18 mouse cellular contexts compared by ENCODE assay signal in the genomic region with DNA sequence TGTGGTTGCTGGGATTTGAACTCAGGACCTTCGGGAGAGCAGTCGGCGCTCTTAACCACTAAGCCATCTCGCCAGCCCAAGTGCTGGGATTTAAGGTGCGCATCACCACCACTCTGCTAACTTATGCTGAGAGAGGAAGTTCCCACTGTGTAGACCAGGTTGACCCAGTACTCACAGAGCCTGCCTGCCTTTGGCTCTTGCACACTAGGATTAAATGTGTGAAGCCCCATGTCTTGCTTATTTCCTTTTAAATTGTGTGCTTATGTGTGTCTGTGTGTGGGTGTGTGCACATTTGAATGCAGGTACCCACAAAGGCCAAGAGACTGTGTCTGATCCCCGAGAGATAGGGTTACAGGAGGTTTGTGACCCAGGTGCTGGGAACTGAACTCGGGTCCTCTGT. TPM values are rescaled to one million over a fixed set of nuclear protein-coding genes. Genes with fewer than 3 reads are reported as not detected.
DNase-seq lines count a peak whose midpoint lies in the region; TF ChIP-seq lines count a peak whose summit lies in the region.
"Had no signal": no experiment of that assay in that cellular context is flagged by ENCODE, and none has a peak within 500 bp of the region (broad histone marks: within the 10 kb centered on the region; RNA-seq: fewer than 3 reads in every experiment).

No protein-coding gene starts in this region.

- TF ChIP-seq CTCF in cerebellum, adult 2 months (IDR thresholded peaks at IDR 0.05; ENCODE audit: borderline replicate concordance, insufficient read depth, low read depth, low read length), result no peak
- TF ChIP-seq CTCF in E14TG2a.4 (conservative IDR thresholded peaks at IDR 0.05; ENCODE audit: low read length), result no peak

- H3K4me1 ChIP-seq in cerebellum, adult 2 months (ENCODE audit: control insufficient read depth, insufficient read depth, low read length), result peaks cover 27% of the 10 kb centered on the region
- peaks cover 88% of the 10 kb centered on the region for H3K4me1 ChIP-seq in E14TG2a.4 (replicated peaks; ENCODE audit: low read depth, low read length)

- intact Hi-C loops in heart, postnatal 25 days (cut with DNase I), result loop anchor here (5.0 kb wide), 1 partner anchor 94 kb away; the partner anchor contains the start of gene Ahdc1

- TF ChIP-seq POLR2A in cerebellum, adult 2 months (IDR thresholded peaks at IDR 0.05; ENCODE audit: borderline replicate concordance, insufficient read depth, low read length), result no peak

- no peaks in the 10 kb centered on the region for H3K27me3 ChIP-seq in cerebellum, adult 2 months (ENCODE audit: control insufficient read depth, insufficient read depth, low read length)
- H3K27me3 ChIP-seq in E14TG2a.4 (ENCODE audit: insufficient read depth, low read length), result no peaks in the 10 kb centered on the region
- H3K27me3 ChIP-seq: embryonic facial prominence, embryonic 12.5 days; embryonic facial prominence, embryonic 15.5 days; hindbrain, embryonic 15.5 days had no signal

- H3K9me3 ChIP-seq in E14TG2a.4 (ENCODE audit: low read length), result no peaks in the 10 kb centered on the region
- H3K9me3 ChIP-seq: embryonic facial prominence, embryonic 12.5 days; embryonic facial prominence, embryonic 15.5 days; hindbrain, embryonic 15.5 days had no signal

- WGBS in cerebellum, adult 2 months, result 94% methylated on average over 7 of the region's 7 CpGs

- 0 out of 2 replicates have a peak overlapping the region, but pooled peaks have one; percentile 20 for H3K27ac ChIP-seq in cerebellum, adult 2 months (ENCODE audit: insufficient read depth, low read length)
- H3K27ac ChIP-seq: embryonic facial prominence, embryonic 12.5 days; hindbrain, embryonic 15.5 days had no signal

- H3K36me3 ChIP-seq in E14TG2a.4 (ENCODE audit: insufficient read depth, low read length), result no peaks in the 10 kb centered on the region
- H3K36me3 ChIP-seq: embryonic facial prominence, embryonic 12.5 days; embryonic facial prominence, embryonic 15.5 days; hindbrain, embryonic 15.5 days had no signal

- no peak for DNase-seq in cerebellum, adult 2 months
- no peak for DNase-seq in cerebellum, adult 8-10 months
- peak; percentile 90 for DNase-seq in heart, adult 11 months
- no peak for DNase-seq in heart, postnatal 25 days (ENCODE audit: low spot score)
- DNase-seq in adrenal gland, adult 8-10 months, result no peak
- DNase-seq: adrenal gland, adult 2 months; adrenal gland, postnatal 25 days; cerebellum, adult 11-12 months; cerebellum, adult 9-11 months; cerebellum, postnatal 25 days; forebrain, postnatal 0 days; gastrocnemius, postnatal 14 days; heart, postnatal 4 days; kidney, adult 2 months had no signal

- no peak overlapping the region for H3K4me3 ChIP-seq in cerebellum, adult 2 months (replicated peaks; ENCODE audit: insufficient read depth, low read depth, low read length)
- H3K4me3 ChIP-seq in E14TG2a.4 (replicated peaks; ENCODE audit: low read length), result 0 out of 2 replicates have a peak overlapping the region, but pooled peaks have one; percentile 60
- H3K4me3 ChIP-seq: embryonic facial prominence, embryonic 12.5 days; embryonic facial prominence, embryonic 15.5 days; hindbrain, embryonic 15.5 days had no signal

RNA-seq across cellular contexts. Expression of gene Wasf2, which starts 23.6 kb away (rescaled TPM):
- 15.0 and 16.3 TPM in 2 replicates for polyA plus RNA-seq in cerebellum, adult 2 months (2012; rRNA removed)
- total RNA-seq in heart, postnatal 25 days (2021), result 100 to 1,000 TPM in 1 of 2 experiments, 10 to 100 TPM in 1; 77.7 to 110 TPM
- total RNA-seq in adrenal gland, adult 8-10 months (2022), result 100 to 1,000 TPM; 105 to 158 (median 133) TPM
